Mouse (Mus musculus): ENCODE data around the gene Suox. TPM values are rescaled to one million over a fixed set of nuclear protein-coding genes. Genes with fewer than 3 reads are reported as not detected.

The Suox gene
- polyA plus RNA-seq, 1 experiment from 2014 or later = 21.4 TPM

DNA sequence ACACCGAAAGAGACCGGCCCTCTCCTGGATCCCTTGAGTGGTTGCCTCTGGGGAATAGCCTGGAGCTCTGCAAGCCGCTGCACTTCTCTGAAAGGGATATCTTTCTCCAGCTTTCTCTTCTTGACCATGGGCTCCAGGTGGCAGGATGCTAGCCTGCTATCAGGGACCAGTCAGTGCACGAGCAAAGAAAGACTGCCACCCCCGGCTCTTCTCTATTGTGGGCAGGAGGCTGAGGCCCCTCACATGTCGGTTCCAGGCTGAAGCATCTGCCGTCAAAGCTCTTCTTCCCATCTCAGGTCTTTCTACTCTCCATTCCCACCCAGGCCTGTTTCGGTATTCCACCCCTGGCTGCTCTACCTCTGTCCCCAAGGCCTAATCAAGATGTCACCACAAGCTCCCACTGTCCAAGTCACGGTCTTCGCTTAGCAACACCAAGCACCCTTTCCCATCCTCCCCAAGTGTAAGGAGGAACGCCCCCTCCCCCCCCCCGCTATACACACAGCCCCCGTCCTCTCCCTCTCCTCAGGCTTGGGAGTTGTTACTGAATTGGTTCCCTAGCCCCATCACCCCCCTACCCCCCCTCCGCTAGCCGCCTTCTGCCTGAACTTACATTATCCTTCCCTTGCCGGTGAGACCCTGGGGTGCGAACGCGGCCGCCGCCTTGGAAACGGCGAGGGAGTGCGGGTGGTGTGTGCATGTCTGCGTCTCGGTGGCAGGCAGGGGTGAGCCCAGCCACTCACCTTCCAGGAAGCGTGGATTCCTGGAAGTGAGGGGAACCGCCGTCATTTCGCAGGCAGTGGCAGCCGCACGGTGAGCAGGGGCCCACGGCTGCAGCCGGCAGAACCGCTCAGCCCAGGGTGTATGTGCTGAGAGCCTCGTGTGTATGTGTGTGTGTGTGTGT lies 28.5 kb downstream of the Suox start, which contains the start of gene Ikzf4:
TSS of gene Ikzf4 (minus strand) at position 881 of the 901 bp plus-strand sequence.
- Histone ChIP-seq H3K27ac (replicated peaks) (peak within 1 kb of the TSS; percentile 77), H3K9me3 (ENCODE audit: control insufficient read depth, low read length) (no peaks in the 10 kb centered on the region), H3K4me3 (ENCODE audit: low read depth, low read length) (peak within 1 kb of the TSS; percentile 43), H3K4me1 (replicated peaks; ENCODE audit: control insufficient read depth, insufficient read depth) (peaks cover 4% of the 10 kb centered on the region; the same call in 1 of the 2 replicates), H3K9ac (ENCODE audit: low read length) (peak within 1 kb of the TSS; percentile 57), H3K36me3 (ENCODE audit: control insufficient read depth, insufficient read depth, low read length) (no peaks in the 10 kb centered on the region), H3K4me2 (replicated peaks; ENCODE audit: low read depth) (peak within 1 kb of the TSS; percentile 65), H3K27me3 (ENCODE audit: control insufficient read depth, insufficient read depth, low read length) (no peaks in the 10 kb centered on the region)
- TF ChIP-seq EP300 (optimal IDR thresholded peaks at IDR 0.05) (no peak), CTCF (IDR thresholded peaks at IDR 0.05; ENCODE audit: low read depth) (no peak)
- ATAC-seq (ENCODE audit: low FRiP score, low TSS enrichment) = peak; percentile 82
- 7% methylated on average over 36 of the region's 36 CpGs for WGBS
- DNase-seq (ENCODE audit: low spot score) = peak; percentile 80

DNA sequence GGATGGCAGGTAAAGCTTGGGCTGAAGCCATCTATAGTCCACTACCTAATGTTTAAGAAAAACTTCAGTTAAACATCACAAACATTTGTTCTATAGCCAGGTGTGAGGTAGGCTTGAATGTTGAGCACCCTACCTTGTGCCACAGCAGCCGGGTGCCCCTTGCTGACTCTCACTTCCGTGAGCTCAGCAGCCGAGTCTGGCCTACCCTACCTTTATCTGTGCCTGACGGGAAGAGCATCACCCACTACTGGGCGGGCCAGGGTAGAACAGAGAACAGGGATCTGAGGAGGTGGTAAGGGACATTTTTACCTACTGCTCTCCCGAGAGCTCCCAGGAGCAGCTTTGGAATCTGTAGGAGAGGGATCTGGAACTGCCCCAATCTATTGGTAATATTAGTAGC lies 31.1 kb downstream of the Suox start:
- TF ChIP-seq CTCF (IDR thresholded peaks at IDR 0.05; ENCODE audit: low read depth) = no peak
- no peak for TF ChIP-seq EP300 (optimal IDR thresholded peaks at IDR 0.05)
- Histone ChIP-seq H3K4me2 (replicated peaks; ENCODE audit: low read depth) (no peak overlapping the region), H3K9me3 (ENCODE audit: control insufficient read depth, low read length) (no peaks in the 10 kb centered on the region), H3K9ac (ENCODE audit: low read length) (no peak overlapping the region), H3K27ac (replicated peaks) (no peak overlapping the region), H3K4me3 (ENCODE audit: low read depth, low read length) (no peak overlapping the region), H3K4me1 (replicated peaks; ENCODE audit: control insufficient read depth, insufficient read depth) (peaks cover 4% of the 10 kb centered on the region; the same call in 1 of the 2 replicates), H3K27me3 (ENCODE audit: control insufficient read depth, insufficient read depth, low read length) (no peaks in the 10 kb centered on the region), H3K36me3 (ENCODE audit: control insufficient read depth, insufficient read depth, low read length) (peaks cover 2% of the 10 kb centered on the region; the same call in 1 of the 2 replicates)
- ATAC-seq (ENCODE audit: low FRiP score, low TSS enrichment) (no peak), DNase-seq (ENCODE audit: low spot score) (no peak)
- 90% methylated on average over 6 of the region's 6 CpGs for WGBS

DNA sequence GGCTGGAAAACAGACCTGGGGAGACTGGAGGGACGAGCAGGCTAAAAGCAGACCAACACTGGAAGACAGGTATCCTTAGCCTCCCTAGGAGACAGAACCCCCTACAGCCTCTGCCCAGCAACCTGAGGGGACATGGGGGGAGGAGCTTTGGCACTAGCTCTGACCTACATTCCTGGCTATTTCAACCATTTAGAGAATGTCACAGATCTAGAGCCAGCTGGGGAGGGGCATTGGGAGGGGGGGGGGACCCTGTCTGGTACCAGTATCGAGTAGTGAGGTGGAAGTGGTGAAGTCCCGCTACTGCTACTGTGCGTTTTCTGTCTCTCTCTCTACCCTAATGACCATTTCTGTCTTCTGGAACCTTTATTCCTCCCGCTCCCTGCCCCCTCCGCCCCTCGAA lies 32.0 kb downstream of the Suox start:
- Histone ChIP-seq H3K9ac (ENCODE audit: low read length) (no peak overlapping the region), H3K27ac (replicated peaks) (no peak overlapping the region), H3K4me1 (replicated peaks; ENCODE audit: control insufficient read depth, insufficient read depth) (peaks cover 4% of the 10 kb centered on the region; the same call in 1 of the 2 replicates), H3K4me3 (ENCODE audit: low read depth, low read length) (no peak overlapping the region), H3K4me2 (replicated peaks; ENCODE audit: low read depth) (no peak overlapping the region), H3K36me3 (ENCODE audit: control insufficient read depth, insufficient read depth, low read length) (peaks cover 2% of the 10 kb centered on the region; the same call in 1 of the 2 replicates), H3K27me3 (ENCODE audit: control insufficient read depth, insufficient read depth, low read length) (no peaks in the 10 kb centered on the region), H3K9me3 (ENCODE audit: control insufficient read depth, low read length) (no peaks in the 10 kb centered on the region)
- TF ChIP-seq EP300 (optimal IDR thresholded peaks at IDR 0.05) = no peak
- TF ChIP-seq CTCF (IDR thresholded peaks at IDR 0.05; ENCODE audit: low read depth) = no peak
- 78% methylated on average over 7 of the region's 7 CpGs for whole genome bisulfite sequencing
- ATAC-seq (ENCODE audit: low FRiP score, low TSS enrichment) (no peak), DNase-seq (ENCODE audit: low spot score) (no peak)

DNA sequence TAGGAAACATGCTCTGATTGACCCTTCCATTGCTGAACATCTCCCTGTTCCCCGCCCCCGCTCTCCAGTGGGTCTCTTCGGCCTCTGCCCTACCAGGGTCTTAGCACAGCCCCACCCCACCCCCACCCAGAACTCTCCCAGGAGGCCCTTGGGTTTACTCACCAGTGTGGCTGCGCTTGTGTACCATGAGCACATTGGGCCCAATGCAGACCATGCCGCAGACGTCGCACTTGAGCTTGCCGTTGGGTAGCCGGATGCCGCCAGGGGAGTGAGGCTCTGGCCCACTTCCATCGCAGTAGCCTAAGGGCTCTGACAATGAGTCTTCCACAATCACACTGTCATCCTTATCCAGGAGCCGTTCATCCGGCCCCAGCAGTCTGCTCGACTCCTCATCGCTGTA lies 33.0 kb downstream of the Suox start:
- Histone ChIP-seq H3K36me3 (ENCODE audit: control insufficient read depth, insufficient read depth, low read length) (peaks cover 2% of the 10 kb centered on the region; the same call in 1 of the 2 replicates), H3K9me3 (ENCODE audit: control insufficient read depth, low read length) (no peaks in the 10 kb centered on the region), H3K4me2 (replicated peaks; ENCODE audit: low read depth) (no peak overlapping the region), H3K9ac (ENCODE audit: low read length) (no peak overlapping the region), H3K4me1 (replicated peaks; ENCODE audit: control insufficient read depth, insufficient read depth) (no peaks in the 10 kb centered on the region; the same call in 1 of the 2 replicates), H3K4me3 (ENCODE audit: low read depth, low read length) (no peak overlapping the region), H3K27ac (replicated peaks) (no peak overlapping the region), H3K27me3 (ENCODE audit: control insufficient read depth, insufficient read depth, low read length) (no peaks in the 10 kb centered on the region)
- no peak for TF ChIP-seq CTCF (IDR thresholded peaks at IDR 0.05; ENCODE audit: low read depth)
- TF ChIP-seq EP300 (optimal IDR thresholded peaks at IDR 0.05) = no peak
- ATAC-seq (ENCODE audit: low FRiP score, low TSS enrichment) (no peak), DNase-seq (ENCODE audit: low spot score) (no peak)
- 96% methylated on average over 15 of the region's 15 CpGs for WGBS

DNA sequence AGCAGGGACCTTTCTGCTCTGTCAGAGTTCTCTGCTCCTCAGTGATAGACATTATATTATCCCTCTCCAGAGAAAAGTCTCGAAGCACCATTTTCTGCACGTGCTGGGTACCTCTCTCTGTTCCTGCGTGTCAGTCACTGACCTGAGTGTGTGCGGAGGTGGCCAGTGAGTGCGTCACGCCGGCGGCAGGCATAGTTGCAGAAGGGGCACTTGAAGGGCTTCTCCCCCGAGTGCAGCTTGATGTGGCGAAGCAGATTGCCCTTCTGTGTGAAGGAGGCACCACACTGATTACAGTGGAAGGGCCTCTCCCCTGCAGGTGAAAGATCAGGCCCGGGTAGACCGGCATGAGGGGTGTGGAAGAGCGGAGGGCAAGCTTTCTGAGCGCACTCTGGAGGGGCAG lies 33.9 kb downstream of the Suox start:
- no peak for ATAC-seq (ENCODE audit: low FRiP score, low TSS enrichment)
- WGBS = 88% methylated on average over 14 of the region's 14 CpGs

DNA sequence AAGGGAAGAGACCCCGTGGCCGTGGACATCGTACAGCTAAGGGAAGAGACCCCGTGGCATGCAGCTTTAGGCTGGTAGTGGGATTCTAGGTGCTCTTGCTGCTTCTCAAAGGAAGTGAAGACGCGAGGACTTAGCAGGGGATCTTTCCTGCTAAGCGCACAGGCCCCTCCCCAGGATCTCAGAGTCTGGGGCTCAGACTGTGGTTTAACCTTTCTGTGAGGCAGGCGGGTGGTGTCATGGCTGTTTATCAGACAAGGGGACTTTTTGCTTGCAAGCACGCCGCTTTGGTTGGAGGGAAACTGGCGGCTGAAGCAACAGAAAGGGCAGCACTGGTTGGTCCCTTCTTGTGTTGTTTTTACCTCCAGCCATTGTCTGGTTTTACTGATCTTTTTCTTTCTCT lies 36.9 kb downstream of the Suox start:
- 36% methylated on average over 11 of the region's 11 CpGs for WGBS
- Histone ChIP-seq H3K36me3 (ENCODE audit: control insufficient read depth, insufficient read depth, low read length) (peaks cover 6% of the 10 kb centered on the region), H3K9me3 (ENCODE audit: control insufficient read depth, low read length) (no peaks in the 10 kb centered on the region), H3K27me3 (ENCODE audit: control insufficient read depth, insufficient read depth, low read length) (no peaks in the 10 kb centered on the region), H3K4me3 (ENCODE audit: low read depth, low read length) (no peak overlapping the region), H3K4me1 (replicated peaks; ENCODE audit: control insufficient read depth, insufficient read depth) (no peaks in the 10 kb centered on the region), H3K4me2 (replicated peaks; ENCODE audit: low read depth) (no peak overlapping the region), H3K27ac (replicated peaks) (no peak overlapping the region), H3K9ac (ENCODE audit: low read length) (no peak overlapping the region)
- ATAC-seq (ENCODE audit: low FRiP score, low TSS enrichment) (no peak), DNase-seq (ENCODE audit: low spot score) (no peak)
- TF ChIP-seq CTCF (IDR thresholded peaks at IDR 0.05; ENCODE audit: low read depth) = no peak

More for the DNA sequence above, 33.9 kb downstream of the Suox start:
- Histone ChIP-seq H3K27me3 (ENCODE audit: control insufficient read depth, insufficient read depth, low read length) (no peaks in the 10 kb centered on the region), H3K9ac (ENCODE audit: low read length) (no peak overlapping the region), H3K27ac (replicated peaks) (no peak overlapping the region), H3K9me3 (ENCODE audit: control insufficient read depth, low read length) (no peaks in the 10 kb centered on the region), H3K4me1 (replicated peaks; ENCODE audit: control insufficient read depth, insufficient read depth) (no peaks in the 10 kb centered on the region; the same call in 1 of the 2 replicates), H3K4me3 (ENCODE audit: low read depth, low read length) (no peak overlapping the region), H3K4me2 (replicated peaks; ENCODE audit: low read depth) (no peak overlapping the region), H3K36me3 (ENCODE audit: control insufficient read depth, insufficient read depth, low read length) (peaks cover 2% of the 10 kb centered on the region)
- DNase-seq (ENCODE audit: low spot score) = no peak
- TF ChIP-seq CTCF (IDR thresholded peaks at IDR 0.05; ENCODE audit: low read depth) (no peak), EP300 (optimal IDR thresholded peaks at IDR 0.05) (no peak)
